Mouse (Mus musculus) kidney, adult 2 months (tissue): ENCODE results near the gene Btd. TPM values are rescaled to one million over a fixed set of nuclear protein-coding genes. Genes with fewer than 3 reads are reported as not detected.

Experiments used
- DNase-seq: peaks from one replicate; pipeline ENCODE4 v3.0.0; 2021
- H3K27ac ChIP-seq: fragments of 200-500 bp; 2 replicates; pipeline ENCODE4 v1.5.1; 2012; ENCODE audit warnings: low read depth, low read length, control low read depth, inconsistent platforms; ENCODE audit not compliant: insufficient read depth
- H3K27me3 ChIP-seq: fragments of 200-500 bp; replicated peaks from 2 replicates; pipeline ENCODE4 v1.6.1; 2012; ENCODE audit warnings: mild to moderate bottlenecking, moderate library complexity, low read length, inconsistent platforms; ENCODE audit not compliant: control insufficient read depth, insufficient read depth
- H3K36me3 ChIP-seq: fragments of 200-500 bp; 2 replicates; pipeline ENCODE4 v1.6.1; 2012; ENCODE audit warnings: mild to moderate bottlenecking, moderate library complexity, low read length, inconsistent platforms; ENCODE audit not compliant: control insufficient read depth, insufficient read depth
- H3K4me1 ChIP-seq: fragments of 200-500 bp; 2 replicates; pipeline ENCODE4 v1.6.1; 2011; ENCODE audit warnings: low read length; ENCODE audit not compliant: control insufficient read depth, insufficient read depth
- H3K4me3 ChIP-seq: fragments of 200-500 bp; 2 replicates; pipeline ENCODE4 v1.5.1; 2011; ENCODE audit warnings: mild to moderate bottlenecking, low read depth, low read length, control low read depth; ENCODE audit not compliant: insufficient read depth
- CTCF ChIP-seq: fragments of 200-500 bp; conservative IDR thresholded peaks from 2 replicates; pipeline ENCODE4 v1.5.1; 2011; ENCODE audit warnings: low read depth, mild to moderate bottlenecking, control low read depth, low read length, moderate library complexity, mixed read lengths; ENCODE audit not compliant: insufficient read depth, insufficient read length
- POLR2A ChIP-seq: fragments of 200-500 bp; IDR thresholded peaks from one replicate; pipeline ENCODE4 v1.6.1; 2011; ENCODE audit warnings: low read depth, low read length, control low read depth
- WGBS: fragments of 180-500 bp; shearing (Covaris S2); methylation state at CpG from one replicate; pipeline ENCODE4 v1.1.7; 2018; 5-methylcytosine and 5-hydroxymethylcytosine counted together
- polyA plus RNA-seq: library from polyadenylated mRNA; depleted of rRNA; stranded (reverse); fragments of >200 nt; gene quantifications from 2 replicates; pipeline ENCODE4 v1.2.3, GENCODE M21; 2012

Btd gene
- polyA plus RNA-seq, 1 experiment: 119 TPM

GRCm38 (mm10) chr14:31622748-31623147 lies 18.1 kb upstream of the Btd start:
- TF ChIP-seq CTCF (no peak), POLR2A (no peak)
- WGBS: 90% methylated on average over 12 of the region's 12 CpGs
- Histone ChIP-seq H3K4me3 (no peak overlapping the region), H3K36me3 (peaks cover 2% of the 10 kb centered on the region; the same call in 1 of the 2 replicates), H3K27ac (no peak overlapping the region), H3K4me1 (no peaks in the 10 kb centered on the region), H3K27me3 (no peaks in the 10 kb centered on the region)
- DNase-seq: no peak

GRCm38 (mm10) chr14:31630677-31631076 lies 10.2 kb upstream of the Btd start:
- 80% methylated on average over 7 of the region's 7 CpGs for WGBS
- H3K36me3 ChIP-seq: no peaks in the 10 kb centered on the region
- no peak overlapping the region for H3K27ac ChIP-seq
- no peak overlapping the region for H3K4me3 ChIP-seq
- no peaks in the 10 kb centered on the region for H3K27me3 ChIP-seq
- TF ChIP-seq CTCF (no peak), POLR2A (no peak)
- no peaks in the 10 kb centered on the region for H3K4me1 ChIP-seq
- no peak for DNase-seq

- 2% methylated on average over 26 of the region's 26 CpGs for WGBS
- Histone ChIP-seq H3K27me3 (no peaks in the 10 kb centered on the region), H3K4me1 (peaks cover 21% of the 10 kb centered on the region; the same call in 1 of the 2 replicates), H3K36me3 (no peaks in the 10 kb centered on the region), H3K27ac (peak within 1 kb of the TSS; percentile 83), H3K4me3 (peak within 1 kb of the TSS; percentile 62)
- TF ChIP-seq CTCF: no peak
- no peak for TF ChIP-seq POLR2A
- no peak for DNase-seq
These were observed 410 bp upstream of the Btd start, which contains the start of gene Gm49387 for GRCm38 (mm10) chr14:31640346-31640889. TSS of gene Gm49387 (minus strand) at chr14:31640878.

- Histone ChIP-seq H3K4me1 (peaks cover 21% of the 10 kb centered on the region; the same call in 1 of the 2 replicates), H3K4me3 (peak overlapping the region; percentile 62), H3K27me3 (no peaks in the 10 kb centered on the region), H3K27ac (peak overlapping the region; percentile 83), H3K36me3 (no peaks in the 10 kb centered on the region)
- DNase-seq: peak; percentile 93
- TF ChIP-seq CTCF (no peak), POLR2A (no peak)
- WGBS: 33% methylated on average over 9 of the region's 9 CpGs
These were observed 803 bp downstream of the Btd start for GRCm38 (mm10) chr14:31641506-31642155.

GRCm38 (mm10) chr14:31644183-31644830 lies 3.5 kb downstream of the Btd start:
- peak; percentile 89 for DNase-seq
- WGBS: 50% methylated on average over 5 of the region's 5 CpGs
- peak overlapping the region; percentile 32; the same call in 1 of the 2 replicates for H3K27ac ChIP-seq

GRCm38 (mm10) chr14:31644931-31645547 lies 4.2 kb downstream of the Btd start:
- Histone ChIP-seq H3K27me3 (no peaks in the 10 kb centered on the region), H3K4me3 (no peak overlapping the region), H3K4me1 (peaks cover 21% of the 10 kb centered on the region; the same call in 1 of the 2 replicates), H3K36me3 (no peaks in the 10 kb centered on the region), H3K27ac (peak overlapping the region; percentile 66)
- peak; percentile 48 for TF ChIP-seq CTCF
- no peak for TF ChIP-seq POLR2A
- peak; percentile 64 for DNase-seq
- 65% methylated on average over 3 of the region's 3 CpGs for WGBS

More at GRCm38 (mm10) chr14:31644183-31644830, 3.5 kb downstream of the Btd start:
- TF ChIP-seq CTCF: no peak
- TF ChIP-seq POLR2A: no peak
- H3K4me1 ChIP-seq: peaks cover 21% of the 10 kb centered on the region; the same call in 1 of the 2 replicates
- H3K4me3 ChIP-seq: no peak overlapping the region
- H3K27me3 ChIP-seq: no peaks in the 10 kb centered on the region
- no peaks in the 10 kb centered on the region for H3K36me3 ChIP-seq
